Mouse (Mus musculus): ENCODE measurements at regions not wholly inside any gene's neighbourhood (a gene's known extent, or its start where the extent isn't known, plus 50 kb on each side); places are given as distances from the start of the nearest gene placed in this dataset.
"Not testable (repeated sequence)": the region's sequence is repeated elsewhere in the genome, so short reads cannot be mapped to it uniquely, and the experiment has no call there.

GRCm38 (mm10) chr16:20860606-20861005, 126.3 kb upstream of the Thpo start:
- in situ Hi-C loops (cut with MseI, MboI): not testable (repeated sequence)

DNA sequence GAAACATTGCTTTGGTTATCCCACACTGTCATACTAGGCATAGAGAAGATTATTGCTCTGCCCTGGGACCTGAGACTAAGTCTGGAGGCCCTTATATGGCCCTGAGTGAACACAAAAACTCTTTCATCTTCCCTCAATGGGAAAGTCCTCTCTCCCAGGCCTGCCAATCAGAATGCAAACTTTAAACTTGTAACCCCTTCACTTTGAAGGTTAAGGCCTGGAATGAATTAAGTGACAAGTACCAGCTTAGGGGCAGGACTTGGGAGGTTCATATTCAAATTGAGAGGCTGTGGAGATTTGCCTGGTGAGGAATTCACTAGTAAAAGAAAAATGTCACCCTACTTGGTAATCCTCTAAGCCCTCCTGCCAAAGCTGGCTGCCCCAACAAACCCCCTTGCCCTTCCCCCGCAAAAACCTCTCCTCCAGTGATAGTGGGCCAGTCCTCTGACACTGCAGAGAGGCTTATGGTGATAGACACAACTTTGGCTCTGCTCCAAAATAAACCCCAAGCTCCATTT, 120.4 kb upstream of the Thpo start:
- in situ Hi-C loops (cut with MseI, MboI): no loop called here

DNA sequence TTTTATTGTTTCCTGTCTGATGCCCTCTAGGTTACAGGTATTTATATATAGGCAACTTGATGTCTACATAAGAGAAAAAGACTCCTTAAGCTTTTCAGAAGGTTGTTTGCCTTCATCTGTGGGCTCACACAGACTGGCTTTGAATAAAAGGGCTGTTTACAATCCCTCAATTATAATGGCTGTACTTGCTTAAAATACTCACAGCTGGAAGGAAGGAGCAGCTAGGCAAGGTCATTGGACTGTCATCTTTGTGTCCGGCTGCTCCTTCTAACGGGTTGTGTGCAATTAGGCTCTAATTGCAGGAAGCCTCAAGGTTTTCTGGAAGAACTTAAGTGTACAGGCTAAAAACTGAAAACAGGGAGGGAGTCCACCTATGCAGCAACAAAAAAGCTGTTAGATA, 103.8 kb upstream of the Thpo start:
- in situ Hi-C loops (cut with MseI, MboI): no loop called here

- in situ Hi-C loops (cut with MseI, MboI): no loop called here
Measured at GRCm38 (mm10) chr16:20836866-20837265, 102.6 kb upstream of the Thpo start.

DNA sequence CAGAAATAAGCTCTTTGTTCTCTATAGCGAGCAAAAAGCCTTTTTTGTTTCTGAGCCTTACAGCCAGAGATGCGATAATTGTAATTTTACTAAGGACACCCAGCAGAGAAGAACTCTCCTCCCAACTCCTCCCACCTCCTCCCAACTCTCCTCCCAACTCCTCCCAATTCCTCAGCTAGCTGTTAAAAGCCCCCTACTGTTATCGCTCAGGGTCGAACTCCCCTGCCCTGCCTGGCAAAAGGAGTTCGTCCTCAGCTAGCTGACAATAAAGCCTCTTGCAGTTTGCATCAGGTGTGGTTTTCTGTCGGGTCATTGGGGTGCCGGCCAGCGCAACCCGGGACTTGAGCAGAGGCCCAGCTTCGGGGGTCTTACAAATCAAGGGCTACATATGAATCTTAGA, 99.5 kb upstream of the Thpo start:
- in situ Hi-C loops (cut with MseI, MboI): not testable (repeated sequence)

DNA sequence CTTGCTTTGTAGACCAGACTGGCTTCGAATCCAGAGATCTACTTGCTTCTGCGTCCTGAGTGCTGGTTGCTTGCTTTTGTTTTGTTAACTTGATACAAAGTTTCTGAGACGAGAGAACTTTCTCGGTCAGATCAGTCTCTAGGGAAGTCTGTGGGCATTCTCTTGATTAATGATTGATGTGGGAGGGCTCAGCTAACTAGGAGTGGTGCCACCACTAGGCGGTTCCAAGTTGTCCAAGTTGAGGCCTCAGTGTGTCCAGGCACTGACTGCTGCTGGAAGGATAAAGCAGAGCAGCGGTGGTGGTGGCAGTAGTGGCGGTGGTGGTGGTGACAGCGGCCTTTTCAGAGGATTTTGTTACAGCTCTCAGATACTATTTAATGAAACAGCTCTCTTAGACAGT, 99.0 kb upstream of the Thpo start:
- in situ Hi-C loops (cut with MseI, MboI): no loop called here

DNA sequence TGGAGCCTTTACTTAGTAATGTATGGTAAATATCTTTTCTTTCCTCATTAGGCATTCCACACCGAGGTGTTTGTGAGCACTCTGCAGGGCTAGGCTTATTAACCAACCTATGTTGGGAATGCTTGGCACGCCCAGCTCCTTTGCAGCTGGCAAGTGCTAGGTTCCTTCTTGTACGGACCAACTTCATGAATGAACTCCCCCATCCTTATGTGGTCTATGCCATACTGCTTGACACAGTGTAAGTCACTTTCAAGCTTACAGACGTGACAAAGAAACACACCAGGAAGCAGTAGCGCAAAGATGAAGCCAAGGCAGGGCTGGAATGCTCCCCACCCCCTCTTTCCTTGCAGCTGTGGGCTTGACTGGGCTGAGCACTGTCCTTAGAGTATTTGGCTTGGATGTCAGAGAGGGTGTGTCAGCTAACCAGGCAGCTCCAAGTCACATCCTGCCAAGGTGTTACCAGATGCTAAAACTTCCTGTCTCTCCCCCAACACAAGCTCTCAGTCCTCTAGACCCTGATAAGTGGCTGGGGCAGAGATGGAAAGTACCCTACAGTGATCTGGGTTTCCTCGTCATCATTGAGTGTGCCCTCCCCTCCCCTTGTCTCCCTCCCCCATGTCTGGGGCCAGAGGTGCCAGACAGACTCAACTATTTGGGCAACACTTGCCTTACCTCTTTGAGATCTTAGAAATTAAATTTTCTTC, 95.6 kb upstream of the Thpo start:
- in situ Hi-C loops (cut with MseI, MboI): no loop called here

- in situ Hi-C loops (cut with MseI, MboI): no loop called here
Measured at GRCm38 (mm10) chr16:20828996-20829731, 94.9 kb upstream of the Thpo start.

- in situ Hi-C loops (cut with MseI, MboI): no loop called here
Measured at GRCm38 (mm10) chr16:20824226-20824625, 89.9 kb upstream of the Thpo start.

DNA sequence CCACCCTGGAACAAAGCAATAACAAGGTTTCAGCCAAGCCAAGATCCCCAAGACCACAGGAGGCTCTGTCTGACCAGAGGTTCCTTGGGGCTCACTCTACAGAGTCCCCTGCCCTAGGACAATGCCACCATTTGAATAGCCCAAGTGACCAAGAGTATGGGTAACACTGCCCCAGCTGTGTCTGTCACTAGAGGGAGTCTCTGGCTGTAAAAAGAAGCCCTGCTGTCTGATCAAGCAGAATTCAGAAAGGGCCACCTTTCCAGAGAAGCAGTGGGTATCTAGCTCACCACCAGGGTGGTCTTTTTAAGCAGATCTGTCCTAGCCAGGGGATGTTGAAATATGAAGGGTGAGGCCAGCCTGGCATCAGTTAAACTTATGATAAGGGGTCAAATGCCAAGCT, 86.6 kb upstream of the Thpo start:
- in situ Hi-C loops (cut with MseI, MboI): no loop called here

DNA sequence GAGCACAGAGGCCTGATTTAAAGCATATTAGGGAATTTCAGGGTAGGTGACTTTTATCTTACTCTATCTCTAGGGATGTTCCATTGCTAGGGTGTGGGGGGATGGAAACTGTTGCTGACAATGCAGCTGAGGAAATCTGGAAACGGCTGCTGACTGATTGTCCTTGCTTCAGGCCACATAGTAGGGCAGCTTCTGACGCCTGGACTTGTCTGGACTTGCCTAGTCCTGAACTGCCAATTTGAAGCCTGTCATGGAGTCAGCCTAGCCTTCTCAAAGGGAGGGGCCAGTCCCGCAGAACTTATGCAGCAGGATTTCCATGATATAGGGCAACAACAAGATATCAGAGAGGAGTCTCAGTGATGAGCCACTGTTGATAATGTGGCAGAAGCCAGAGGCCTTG, 85.3 kb upstream of the Thpo start:
- in situ Hi-C loops (cut with MseI, MboI): no loop called here

DNA sequence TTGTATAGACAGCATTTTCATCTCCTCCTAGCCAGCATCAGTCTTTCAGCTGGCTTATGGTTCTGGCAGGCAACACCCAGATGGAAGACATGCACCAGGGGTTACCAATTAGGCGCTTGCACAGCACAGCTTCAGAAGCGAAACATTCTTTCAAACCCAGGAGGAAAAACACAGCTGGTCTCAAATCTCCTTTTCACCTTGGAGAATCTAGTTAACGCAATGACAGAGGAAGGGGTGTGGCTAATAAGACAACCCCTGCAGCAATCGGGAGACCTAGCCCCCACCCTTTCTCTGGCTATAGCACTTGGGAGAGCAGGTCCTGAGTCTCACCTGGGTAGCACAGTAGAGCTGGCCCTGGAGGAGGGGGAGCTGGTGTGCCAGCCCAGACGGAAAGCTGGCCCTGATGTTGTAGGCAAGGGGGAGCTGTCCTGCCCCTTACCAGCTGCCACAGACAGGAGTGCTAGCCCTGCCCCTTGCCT, 84.4 kb upstream of the Thpo start:
- in situ Hi-C loops (cut with MseI, MboI): no loop called here

GRCm38 (mm10) chr16:20814976-20815375, 80.7 kb upstream of the Thpo start:
- in situ Hi-C loops (cut with MseI, MboI): no loop called here

GRCm38 (mm10) chr16:20814240-20814639, 79.9 kb upstream of the Thpo start:
- in situ Hi-C loops (cut with MseI, MboI): no loop called here

- in situ Hi-C loops (cut with MseI, MboI): not testable (repeated sequence)
Measured at GRCm38 (mm10) chr16:20812025-20812424, 77.7 kb upstream of the Thpo start.

DNA sequence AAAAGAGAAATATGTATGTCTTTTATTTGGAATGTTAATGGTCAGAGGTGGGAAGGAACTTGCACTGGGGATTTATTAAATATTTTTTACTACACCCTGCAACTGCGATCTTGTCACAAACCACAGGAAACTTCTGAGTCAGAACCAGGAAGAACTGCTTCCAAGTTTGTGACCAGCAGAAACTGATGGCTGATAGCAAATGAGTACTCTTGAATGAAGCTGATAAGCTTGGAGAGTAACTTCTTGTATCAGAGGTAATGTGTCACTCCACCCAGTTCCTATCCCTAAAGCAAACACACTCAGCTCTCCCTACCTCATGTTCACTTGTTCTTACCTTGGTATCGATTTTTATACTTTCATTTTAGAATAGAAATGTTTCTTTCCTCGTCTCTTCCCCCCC, 76.0 kb upstream of the Thpo start:
- in situ Hi-C loops (cut with MseI, MboI): no loop called here

- in situ Hi-C loops (cut with MseI, MboI): loop anchor here in 1 of 2 experiments (10.0 kb wide), 1 partner anchor 87 kb away; no protein-coding TSS in a partner anchor
Measured at GRCm38 (mm10) chr16:20808263-20808662, 74.0 kb upstream of the Thpo start.

DNA sequence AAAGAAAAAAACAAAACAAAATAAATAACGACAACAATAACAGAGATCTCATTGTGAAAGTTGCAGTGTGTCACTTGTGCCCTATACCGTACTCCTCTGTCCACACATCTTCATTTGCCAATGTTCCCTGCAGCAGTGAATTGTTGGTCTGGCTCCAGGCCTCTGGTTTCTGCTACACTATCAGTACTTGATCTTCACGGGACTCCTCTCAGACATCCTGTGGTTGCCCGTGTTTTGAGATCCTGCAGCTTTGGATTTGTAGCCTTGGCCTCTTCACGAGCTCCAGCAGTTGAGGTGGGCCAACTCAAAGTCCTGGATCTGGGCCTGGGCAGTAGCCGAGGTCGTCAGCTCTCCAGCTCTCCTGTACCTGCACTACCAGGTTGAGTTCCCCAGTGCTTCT, 72.4 kb upstream of the Thpo start:
- in situ Hi-C loops (cut with MseI, MboI): loop anchor here in 1 of 2 experiments (10.0 kb wide), 1 partner anchor 88 kb away; no protein-coding TSS in a partner anchor

GRCm38 (mm10) chr16:20805793-20806192, 71.5 kb upstream of the Thpo start:
- in situ Hi-C loops (cut with MseI, MboI): loop anchor here in 1 of 2 experiments (10.0 kb wide), 1 partner anchor 89 kb away; no protein-coding TSS in a partner anchor

DNA sequence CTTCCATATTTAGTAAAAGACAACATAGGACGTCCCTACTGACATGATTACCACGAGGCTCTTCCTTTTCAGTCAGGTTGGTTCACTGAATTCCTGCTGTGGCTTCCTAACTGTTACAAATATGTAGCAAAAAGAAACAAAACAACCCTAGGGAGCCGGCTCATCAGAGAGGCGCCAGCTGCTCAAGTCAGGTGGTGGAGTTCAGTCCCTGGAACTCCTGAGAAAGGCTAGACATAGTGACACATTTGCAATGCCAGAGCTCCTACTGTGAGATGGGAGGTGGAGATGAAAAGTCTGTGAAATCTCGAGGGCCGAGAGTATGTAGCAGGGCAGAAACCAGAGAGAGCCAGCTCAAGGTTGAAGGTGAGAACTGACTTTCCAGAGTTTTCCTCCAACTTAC, 70.8 kb upstream of the Thpo start:
- in situ Hi-C loops (cut with MseI, MboI): loop anchor here in 1 of 2 experiments (10.0 kb wide), 1 partner anchor 90 kb away; no protein-coding TSS in a partner anchor

DNA sequence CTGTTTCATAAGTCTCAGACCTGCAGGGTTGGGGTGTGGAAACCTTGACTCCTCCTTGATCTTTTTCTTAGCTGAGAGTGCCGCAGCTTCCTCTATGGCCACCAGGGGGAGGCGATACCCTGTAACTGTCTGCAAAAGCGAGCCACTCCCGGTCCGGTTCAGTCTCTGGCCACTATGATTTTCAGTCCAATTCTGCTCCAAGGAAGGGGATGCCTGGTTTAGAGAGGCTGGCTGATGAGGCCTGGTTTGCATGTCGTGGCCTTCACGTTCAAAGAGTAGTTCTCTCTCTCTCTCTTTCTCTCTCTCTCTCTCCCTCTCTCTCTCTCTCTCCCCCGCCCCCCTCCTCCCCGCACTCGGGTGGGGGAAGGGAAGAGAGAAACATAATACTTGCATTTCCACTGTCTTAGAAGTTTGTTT, 70.3 kb upstream of the Thpo start:
- in situ Hi-C loops (cut with MseI, MboI): loop anchor here in 1 of 2 experiments (10.0 kb wide), 1 partner anchor 90 kb away; no protein-coding TSS in a partner anchor

GRCm38 (mm10) chr16:20803278-20803930, 69.1 kb upstream of the Thpo start:
- in situ Hi-C loops (cut with MseI, MboI): loop anchor here in 1 of 2 experiments (10.0 kb wide), 1 partner anchor 91 kb away; no protein-coding TSS in a partner anchor
